Mouse (Mus musculus) layer of hippocampus, adult 9-10 months (tissue): ENCODE data around the gene Ttc30a2.

ENCODE experiments used
- DNase-seq: peaks from one replicate; pipeline ENCODE4 v3.0.0; 2022; ENCODE audit warnings: low spot score

Ttc30a2 gene

GRCm38 (mm10) chr2:75928011-75928410 lies 50.0 kb downstream of the Ttc30a2 start:
- DNase-seq: no peak

GRCm38 (mm10) chr2:75926061-75926460 lies 51.9 kb downstream of the Ttc30a2 start:
- no peak for DNase-seq
